Mouse (Mus musculus): ENCODE results near the gene Ndufa8.

The Ndufa8 gene

GRCm38 (mm10) chr2:36048164-36048563 lies 1.0 kb downstream of the Ndufa8 start:
- DNase-seq (ENCODE audit: low read depth, low spot score), result peak; percentile 2

- DNase-seq (ENCODE audit: low read depth, low spot score), result no peak
These were observed 8.3 kb downstream of the Ndufa8 start for GRCm38 (mm10) chr2:36040872-36041271.

- DNase-seq (ENCODE audit: low read depth, low spot score), result no peak
These were observed 9.8 kb downstream of the Ndufa8 start for GRCm38 (mm10) chr2:36039297-36039985.

GRCm38 (mm10) chr2:36035413-36036081 lies 13.7 kb downstream of the Ndufa8 start:
- DNase-seq (ENCODE audit: low read depth, low spot score), result no peak

GRCm38 (mm10) chr2:36034898-36035297 lies 14.3 kb downstream of the Ndufa8 start:
- DNase-seq (ENCODE audit: low read depth, low spot score), result no peak

GRCm38 (mm10) chr2:36033966-36034365 lies 15.2 kb downstream of the Ndufa8 start:
- DNase-seq (ENCODE audit: low read depth, low spot score), result no peak

GRCm38 (mm10) chr2:36032884-36033283 lies 16.3 kb downstream of the Ndufa8 start:
- DNase-seq (ENCODE audit: low read depth, low spot score), result no peak

- DNase-seq (ENCODE audit: low read depth, low spot score), result no peak
These were observed 25.9 kb downstream of the Ndufa8 start for GRCm38 (mm10) chr2:36023291-36023690.

GRCm38 (mm10) chr2:36021385-36022159 lies 27.6 kb downstream of the Ndufa8 start:
- DNase-seq (ENCODE audit: low read depth, low spot score), result no peak

GRCm38 (mm10) chr2:36013010-36013409 lies 36.2 kb downstream of the Ndufa8 start:
- no peak for DNase-seq (ENCODE audit: low read depth, low spot score)

- no peak for DNase-seq (ENCODE audit: low read depth, low spot score)
These were observed 37.8 kb downstream of the Ndufa8 start for GRCm38 (mm10) chr2:36011331-36011825.

- DNase-seq (ENCODE audit: low read depth, low spot score), result no peak
These were observed 38.6 kb downstream of the Ndufa8 start for GRCm38 (mm10) chr2:36010579-36010978.

GRCm38 (mm10) chr2:36009386-36009785 lies 39.8 kb downstream of the Ndufa8 start:
- DNase-seq (ENCODE audit: low read depth, low spot score), result peak; percentile 20

- peak; percentile 37 for DNase-seq (ENCODE audit: low read depth, low spot score)
These were observed 41.1 kb downstream of the Ndufa8 start for GRCm38 (mm10) chr2:36008071-36008470.

GRCm38 (mm10) chr2:36002188-36002587 lies 47.0 kb downstream of the Ndufa8 start:
- no peak for DNase-seq (ENCODE audit: low read depth, low spot score)

GRCm38 (mm10) chr2:36000390-36000789 lies 48.8 kb downstream of the Ndufa8 start:
- no peak for DNase-seq (ENCODE audit: low read depth, low spot score)

GRCm38 (mm10) chr2:35999212-35999611 lies 50.0 kb downstream of the Ndufa8 start:
- DNase-seq (ENCODE audit: low read depth, low spot score), result no peak

GRCm38 (mm10) chr2:35998416-35998815 lies 50.8 kb downstream of the Ndufa8 start:
- DNase-seq (ENCODE audit: low read depth, low spot score), result no peak

- no peak for DNase-seq (ENCODE audit: low read depth, low spot score)
These were observed 52.5 kb downstream of the Ndufa8 start for GRCm38 (mm10) chr2:35996753-35997152.

- no peak for DNase-seq (ENCODE audit: low read depth, low spot score)
These were observed 54.9 kb downstream of the Ndufa8 start for GRCm38 (mm10) chr2:35994303-35994702.

GRCm38 (mm10) chr2:35993481-35993880 lies 55.7 kb downstream of the Ndufa8 start:
- DNase-seq (ENCODE audit: low read depth, low spot score), result no peak

GRCm38 (mm10) chr2:35992259-35992658 lies 56.9 kb downstream of the Ndufa8 start:
- no peak for DNase-seq (ENCODE audit: low read depth, low spot score)
